Mouse (Mus musculus): ENCODE measurements around the gene Bpifb2. TPM values are rescaled to one million over a fixed set of nuclear protein-coding genes. Genes with fewer than 3 reads are reported as not detected.

Gene Bpifb2
- polyA plus RNA-seq, 1 experiment from 2014 or later, result not detected

DNA sequence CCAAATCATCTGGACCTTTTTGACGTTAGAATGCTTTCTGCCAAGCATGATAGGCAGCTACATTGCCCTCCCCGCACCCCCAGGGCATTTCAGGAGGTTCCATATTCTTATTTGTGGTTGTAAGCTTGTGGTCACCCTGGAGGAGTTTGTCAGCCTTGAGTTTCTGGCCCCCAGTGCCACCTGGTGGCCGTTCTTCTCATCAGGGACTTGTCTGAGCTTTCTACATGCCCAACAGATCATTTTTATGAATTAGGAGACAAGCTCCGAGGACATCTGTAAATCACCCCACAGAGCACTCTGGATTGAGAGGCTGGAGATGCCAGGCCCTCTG, 23.9 kb upstream of the Bpifb2 start:
- Histone ChIP-seq H3K9ac (ENCODE audit: low read depth, low read length) (no peak overlapping the region), H3K4me3 (ENCODE audit: low read depth, low read length) (no peak overlapping the region), H3K4me1 (ENCODE audit: control insufficient read depth, insufficient read depth, low read length) (no peaks in the 10 kb centered on the region), H3K27me3 (replicated peaks; ENCODE audit: control insufficient read depth, insufficient read depth, low read length) (no peaks in the 10 kb centered on the region), H3K4me2 (ENCODE audit: low read depth, low read length) (no peak overlapping the region), H3K36me3 (ENCODE audit: control insufficient read depth, insufficient read depth, low read length) (no peaks in the 10 kb centered on the region), H3K27ac (replicated peaks; ENCODE audit: low read depth, low read length) (no peak overlapping the region), H3K9me3 (ENCODE audit: control insufficient read depth, low read length) (0 out of 2 replicates have a peak, but pooled peaks cover 5% of the 10 kb centered on the region)
- ATAC-seq (ENCODE audit: low read depth) (no peak), DNase-seq (ENCODE audit: low spot score) (peak; percentile 56)
- WGBS, result 52% methylated on average over 4 of the region's 4 CpGs

DNA sequence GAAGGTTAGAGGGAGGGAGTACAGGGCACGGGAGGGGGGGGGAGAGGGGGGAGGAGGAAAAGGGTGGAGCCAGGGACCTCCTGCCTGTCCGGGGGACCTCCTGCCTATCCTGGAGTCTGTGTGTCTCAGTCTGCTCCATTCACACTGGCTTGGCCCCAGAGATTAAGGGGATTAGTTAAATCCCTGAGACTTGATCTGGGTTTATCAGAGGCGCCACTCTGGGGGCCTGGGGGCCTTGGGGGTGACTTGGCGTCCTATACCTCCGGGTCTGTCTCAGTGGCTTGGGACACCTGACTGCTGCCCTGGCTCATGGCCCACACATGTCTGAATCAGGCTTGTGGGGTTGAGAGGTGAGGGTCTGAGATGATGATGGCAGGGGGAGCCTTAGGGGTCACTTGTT, 21.3 kb upstream of the Bpifb2 start:
- Histone ChIP-seq H3K9me3 (ENCODE audit: control insufficient read depth, low read length) (0 out of 2 replicates have a peak, but pooled peaks cover 5% of the 10 kb centered on the region), H3K9ac (ENCODE audit: low read depth, low read length) (no peak overlapping the region), H3K4me1 (ENCODE audit: control insufficient read depth, insufficient read depth, low read length) (no peaks in the 10 kb centered on the region), H3K27me3 (replicated peaks; ENCODE audit: control insufficient read depth, insufficient read depth, low read length) (no peaks in the 10 kb centered on the region), H3K4me2 (ENCODE audit: low read depth, low read length) (no peak overlapping the region), H3K27ac (replicated peaks; ENCODE audit: low read depth, low read length) (no peak overlapping the region), H3K4me3 (ENCODE audit: low read depth, low read length) (no peak overlapping the region), H3K36me3 (ENCODE audit: control insufficient read depth, insufficient read depth, low read length) (no peaks in the 10 kb centered on the region)
- DNase-seq (ENCODE audit: low spot score) (peak; percentile 53), ATAC-seq (ENCODE audit: low read depth) (peak; percentile 81)
- 15% methylated on average over 5 of the region's 5 CpGs for WGBS

DNA sequence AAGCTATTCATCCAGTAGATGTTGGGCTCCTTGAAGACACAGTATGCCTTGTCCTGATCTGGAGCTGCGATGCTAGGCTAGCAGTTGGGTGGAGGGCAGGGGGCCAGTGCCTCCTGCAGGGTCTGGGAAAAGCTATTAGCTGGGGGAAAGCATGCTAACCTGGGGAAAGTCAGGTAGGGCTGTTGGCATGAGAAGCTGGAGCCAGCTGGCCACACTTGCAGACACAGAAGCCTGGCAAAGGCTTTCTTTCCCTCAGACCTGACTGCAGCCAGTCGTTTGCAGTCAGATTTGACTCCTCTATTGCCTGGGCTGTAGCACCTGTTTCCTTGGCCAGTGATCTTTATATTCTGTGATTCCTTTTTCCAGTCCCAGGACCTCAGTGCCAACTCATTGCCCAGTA, 15.3 kb upstream of the Bpifb2 start:
- Histone ChIP-seq H3K4me2 (ENCODE audit: low read depth, low read length) (no peak overlapping the region), H3K9me3 (ENCODE audit: control insufficient read depth, low read length) (no peaks in the 10 kb centered on the region), H3K4me1 (ENCODE audit: control insufficient read depth, insufficient read depth, low read length) (peaks cover 5% of the 10 kb centered on the region; the same call in 1 of the 2 replicates), H3K27me3 (replicated peaks; ENCODE audit: control insufficient read depth, insufficient read depth, low read length) (no peaks in the 10 kb centered on the region), H3K4me3 (ENCODE audit: low read depth, low read length) (no peak overlapping the region), H3K36me3 (ENCODE audit: control insufficient read depth, insufficient read depth, low read length) (no peaks in the 10 kb centered on the region), H3K27ac (replicated peaks; ENCODE audit: low read depth, low read length) (no peak overlapping the region), H3K9ac (ENCODE audit: low read depth, low read length) (no peak overlapping the region)
- peak; percentile 10 for DNase-seq (ENCODE audit: low spot score)
- WGBS, result 46% methylated on average over 2 of the region's 2 CpGs
- no peak for ATAC-seq (ENCODE audit: low read depth)

DNA sequence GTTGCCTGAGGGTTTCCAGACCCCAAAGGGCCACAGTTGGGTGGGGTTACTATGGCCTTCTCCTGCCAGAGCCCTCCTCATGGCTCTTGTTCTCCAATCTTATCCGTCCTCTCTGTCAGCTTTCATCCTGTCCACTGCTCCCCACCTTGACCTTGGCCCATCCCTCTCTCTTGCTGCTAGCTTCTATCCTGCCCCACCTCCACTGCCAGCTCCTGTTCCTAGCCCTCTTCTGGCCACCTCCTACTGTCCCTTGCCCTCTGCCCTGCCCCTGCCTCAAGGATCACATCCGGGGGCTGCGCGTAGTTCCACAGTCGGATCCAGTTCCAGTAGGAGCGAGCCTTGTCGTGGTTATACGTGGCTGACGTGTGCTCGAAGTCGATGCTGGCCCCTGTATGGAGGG, 14.5 kb upstream of the Bpifb2 start:
- ATAC-seq (ENCODE audit: low read depth), result no peak; the same call in 1 of the 2 replicates
- H3K36me3 ChIP-seq (ENCODE audit: control insufficient read depth, insufficient read depth, low read length), result no peaks in the 10 kb centered on the region

DNA sequence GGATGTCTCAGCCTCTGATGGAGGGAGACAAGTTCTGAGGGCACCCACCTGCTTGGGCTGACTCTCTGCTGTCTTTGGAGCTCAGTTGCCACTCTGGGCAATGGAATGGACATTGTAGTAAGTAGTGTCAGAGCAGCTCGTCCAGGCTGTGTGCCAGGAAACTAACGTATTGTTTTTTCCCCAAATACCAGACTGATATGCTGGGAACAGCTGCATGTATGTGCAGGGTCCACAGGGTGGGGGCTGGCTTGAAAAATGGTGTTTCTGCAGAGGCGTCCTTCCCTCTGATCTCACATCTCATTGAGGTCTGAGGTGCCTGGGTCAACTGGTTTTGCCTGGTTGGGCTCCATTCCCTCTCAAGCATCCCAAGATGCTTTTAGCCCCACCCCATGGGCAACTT, 14.1 kb upstream of the Bpifb2 start:
- Histone ChIP-seq H3K9me3 (ENCODE audit: control insufficient read depth, low read length) (peaks cover 4% of the 10 kb centered on the region; the same call in 1 of the 2 replicates), H3K27ac (replicated peaks; ENCODE audit: low read depth, low read length) (no peak overlapping the region), H3K36me3 (ENCODE audit: control insufficient read depth, insufficient read depth, low read length) (no peaks in the 10 kb centered on the region), H3K27me3 (replicated peaks; ENCODE audit: control insufficient read depth, insufficient read depth, low read length) (no peaks in the 10 kb centered on the region), H3K9ac (ENCODE audit: low read depth, low read length) (no peak overlapping the region), H3K4me1 (ENCODE audit: control insufficient read depth, insufficient read depth, low read length) (peaks cover 5% of the 10 kb centered on the region; the same call in 1 of the 2 replicates), H3K4me3 (ENCODE audit: low read depth, low read length) (no peak overlapping the region), H3K4me2 (ENCODE audit: low read depth, low read length) (no peak overlapping the region)
- WGBS, result 44% methylated on average over 3 of the region's 3 CpGs
- peak; percentile 47 for DNase-seq (ENCODE audit: low spot score)
- ATAC-seq (ENCODE audit: low read depth), result peak; percentile 44; the same call in 1 of the 2 replicates

More for the DNA sequence above, 14.5 kb upstream of the Bpifb2 start:
- H3K27me3 ChIP-seq (replicated peaks; ENCODE audit: control insufficient read depth, insufficient read depth, low read length), result no peaks in the 10 kb centered on the region
- 82% methylated on average over 11 of the region's 11 CpGs for WGBS
- peaks cover 4% of the 10 kb centered on the region; the same call in 1 of the 2 replicates for H3K9me3 ChIP-seq (ENCODE audit: control insufficient read depth, low read length)
- no peak overlapping the region for H3K4me3 ChIP-seq (ENCODE audit: low read depth, low read length)
- H3K4me2 ChIP-seq (ENCODE audit: low read depth, low read length), result no peak overlapping the region
- H3K9ac ChIP-seq (ENCODE audit: low read depth, low read length), result no peak overlapping the region
- no peak overlapping the region for H3K27ac ChIP-seq (replicated peaks; ENCODE audit: low read depth, low read length)
- DNase-seq (ENCODE audit: low spot score), result no peak
- peaks cover 5% of the 10 kb centered on the region; the same call in 1 of the 2 replicates for H3K4me1 ChIP-seq (ENCODE audit: control insufficient read depth, insufficient read depth, low read length)

DNA sequence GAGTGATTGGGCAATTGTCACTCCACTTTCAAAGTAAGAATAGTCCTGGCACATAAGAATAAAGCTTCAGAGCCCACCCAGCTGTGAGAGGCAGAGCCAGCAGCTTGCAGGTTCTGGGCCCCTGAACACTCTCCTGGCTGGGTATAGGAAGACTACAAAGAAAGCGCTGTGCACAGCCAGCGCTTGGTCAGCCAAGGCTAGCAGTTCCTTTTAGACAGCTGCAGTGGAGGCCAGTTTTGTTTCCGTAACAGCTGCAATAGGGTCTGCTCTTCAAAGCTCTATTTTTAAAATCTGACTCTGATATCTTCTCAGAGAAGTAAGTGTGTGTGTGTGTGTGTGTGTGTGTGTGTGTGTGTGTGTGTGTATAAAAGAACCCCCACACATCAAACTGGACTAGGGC, 12.9 kb upstream of the Bpifb2 start:
- no peak overlapping the region for H3K9ac ChIP-seq (ENCODE audit: low read depth, low read length)
- no peak overlapping the region for H3K27ac ChIP-seq (replicated peaks; ENCODE audit: low read depth, low read length)
- no peak overlapping the region for H3K4me2 ChIP-seq (ENCODE audit: low read depth, low read length)
- H3K27me3 ChIP-seq (replicated peaks; ENCODE audit: control insufficient read depth, insufficient read depth, low read length), result no peaks in the 10 kb centered on the region
- no peak overlapping the region for H3K4me3 ChIP-seq (ENCODE audit: low read depth, low read length)
- WGBS, result 71% methylated on average over 3 of the region's 3 CpGs
- peaks cover 4% of the 10 kb centered on the region; the same call in 1 of the 2 replicates for H3K9me3 ChIP-seq (ENCODE audit: control insufficient read depth, low read length)
- DNase-seq (ENCODE audit: low spot score), result peak; percentile 64
- H3K36me3 ChIP-seq (ENCODE audit: control insufficient read depth, insufficient read depth, low read length), result no peaks in the 10 kb centered on the region
- H3K4me1 ChIP-seq (ENCODE audit: control insufficient read depth, insufficient read depth, low read length), result peaks cover 5% of the 10 kb centered on the region; the same call in 1 of the 2 replicates
- peak; percentile 71 for ATAC-seq (ENCODE audit: low read depth)

DNA sequence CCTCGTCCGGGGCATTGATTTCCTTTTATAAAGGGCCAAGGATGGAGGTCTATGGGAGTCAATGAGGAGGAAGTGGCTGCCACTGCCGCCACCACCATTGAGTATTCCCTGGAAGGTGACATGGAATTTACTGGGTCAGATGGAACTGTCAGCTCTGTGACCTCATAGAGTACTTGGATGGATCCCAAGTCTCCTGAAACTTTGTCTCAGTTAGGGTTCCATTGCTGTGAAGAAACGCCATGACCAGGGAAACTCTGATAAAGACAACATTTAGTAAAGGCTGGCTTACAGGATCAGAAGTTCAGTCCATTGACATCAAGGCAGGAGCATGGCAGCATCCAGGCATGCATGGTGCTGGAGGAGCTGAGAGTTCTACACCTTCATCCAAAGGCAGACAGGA, 3.9 kb upstream of the Bpifb2 start, which contains the start of gene Sun5:
TSS of gene Sun5 (minus strand) at position 101 of the 400 bp plus-strand sequence.
- H3K4me3 ChIP-seq (ENCODE audit: low read depth, low read length), result no peak within 1 kb of the TSS
- H3K9ac ChIP-seq (ENCODE audit: low read depth, low read length), result no peak within 1 kb of the TSS
- ATAC-seq (ENCODE audit: low read depth) (no peak), DNase-seq (ENCODE audit: low spot score) (no peak)
- no peaks in the 10 kb centered on the region for H3K36me3 ChIP-seq (ENCODE audit: control insufficient read depth, insufficient read depth, low read length)
- H3K9me3 ChIP-seq (ENCODE audit: control insufficient read depth, low read length), result no peaks in the 10 kb centered on the region
- 97% methylated on average over 4 of the region's 4 CpGs for WGBS
- H3K4me2 ChIP-seq (ENCODE audit: low read depth, low read length), result no peak within 1 kb of the TSS
- no peak within 1 kb of the TSS for H3K27ac ChIP-seq (replicated peaks; ENCODE audit: low read depth, low read length)
- no peaks in the 10 kb centered on the region for H3K4me1 ChIP-seq (ENCODE audit: control insufficient read depth, insufficient read depth, low read length)
- no peaks in the 10 kb centered on the region for H3K27me3 ChIP-seq (replicated peaks; ENCODE audit: control insufficient read depth, insufficient read depth, low read length)

DNA sequence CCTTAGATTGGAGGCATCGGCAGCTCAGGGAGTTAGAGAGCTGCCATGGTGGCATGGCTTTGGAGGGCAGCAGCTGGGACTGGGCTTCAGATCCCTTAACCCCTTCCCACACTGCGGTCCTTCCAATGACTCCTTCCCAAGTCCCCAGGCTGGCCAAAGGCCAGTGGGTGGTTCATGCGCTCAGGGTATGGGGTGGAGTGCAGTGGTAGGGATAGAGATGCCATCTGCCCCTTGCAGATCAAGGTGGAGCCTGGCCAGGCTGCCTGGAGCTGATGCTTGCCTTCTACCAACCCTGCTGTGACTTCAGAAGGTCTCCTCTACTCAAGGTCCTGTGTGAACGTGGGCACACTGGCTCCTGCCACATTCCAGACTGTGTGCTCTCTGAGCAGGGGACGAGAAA, 24.3 kb downstream of the Bpifb2 start:
- no peaks in the 10 kb centered on the region for H3K27me3 ChIP-seq (replicated peaks; ENCODE audit: control insufficient read depth, insufficient read depth, low read length)
- no peak overlapping the region for H3K4me3 ChIP-seq (ENCODE audit: low read depth, low read length)
- no peak overlapping the region for H3K27ac ChIP-seq (replicated peaks; ENCODE audit: low read depth, low read length)
- H3K9me3 ChIP-seq (ENCODE audit: control insufficient read depth, low read length), result no peaks in the 10 kb centered on the region
- no peak overlapping the region for H3K4me2 ChIP-seq (ENCODE audit: low read depth, low read length)
- H3K9ac ChIP-seq (ENCODE audit: low read depth, low read length), result no peak overlapping the region
- 77% methylated on average over 5 of the region's 5 CpGs for WGBS
- H3K36me3 ChIP-seq (ENCODE audit: control insufficient read depth, insufficient read depth, low read length), result no peaks in the 10 kb centered on the region
- ATAC-seq (ENCODE audit: low read depth) (no peak), DNase-seq (ENCODE audit: low spot score) (no peak)
- H3K4me1 ChIP-seq (ENCODE audit: control insufficient read depth, insufficient read depth, low read length), result no peaks in the 10 kb centered on the region

DNA sequence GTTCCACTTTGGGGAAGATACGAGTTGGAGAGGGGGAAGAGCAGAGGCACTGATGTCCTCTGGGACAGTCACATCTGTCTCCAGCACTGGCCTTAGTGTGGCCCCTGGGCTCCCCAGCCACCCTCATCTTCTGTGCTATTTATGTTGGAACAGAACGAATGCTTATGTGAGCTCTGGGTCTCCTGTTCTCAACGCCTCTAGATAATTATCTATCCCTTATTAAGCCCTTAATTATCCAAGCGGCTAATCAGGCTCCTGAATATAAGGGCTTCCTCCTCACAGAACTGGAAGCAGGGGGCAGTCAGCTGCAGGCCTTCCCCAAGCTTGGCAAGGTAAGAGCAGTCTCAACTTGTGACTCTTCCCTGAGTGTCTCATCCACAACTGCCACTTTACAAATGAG, 25.2 kb downstream of the Bpifb2 start, which contains the start of gene Bpifb6:
TSS of gene Bpifb6 (plus strand) at position 301 of the 400 bp plus-strand sequence.
- WGBS, result 66% methylated on average over 4 of the region's 4 CpGs
- Histone ChIP-seq H3K27ac (replicated peaks; ENCODE audit: low read depth, low read length) (no peak within 1 kb of the TSS), H3K9me3 (ENCODE audit: control insufficient read depth, low read length) (no peaks in the 10 kb centered on the region), H3K9ac (ENCODE audit: low read depth, low read length) (no peak within 1 kb of the TSS), H3K4me3 (ENCODE audit: low read depth, low read length) (no peak within 1 kb of the TSS), H3K27me3 (replicated peaks; ENCODE audit: control insufficient read depth, insufficient read depth, low read length) (no peaks in the 10 kb centered on the region), H3K36me3 (ENCODE audit: control insufficient read depth, insufficient read depth, low read length) (no peaks in the 10 kb centered on the region), H3K4me2 (ENCODE audit: low read depth, low read length) (no peak within 1 kb of the TSS), H3K4me1 (ENCODE audit: control insufficient read depth, insufficient read depth, low read length) (no peaks in the 10 kb centered on the region)
- ATAC-seq (ENCODE audit: low read depth) (no peak), DNase-seq (ENCODE audit: low spot score) (no peak)

Data from embryonic facial prominence, embryonic 14.5 days (tissue).